Mouse (Mus musculus): ENCODE measurements at regions not wholly inside any gene's neighbourhood (a gene's known extent, or its start where the extent isn't known, plus 50 kb on each side); places are given as distances from the start of the nearest gene placed in this dataset.

- no peak for TF ChIP-seq POLR2A (IDR thresholded peaks at IDR 0.05; ENCODE audit: control insufficient read depth, low read depth, low read length)
- TF ChIP-seq CTCF (IDR thresholded peaks at IDR 0.05; ENCODE audit: control insufficient read depth, insufficient read depth, insufficient replicate concordance, low read depth, low read length): no peak
Measured at GRCm38 (mm10) chr3:15153710-15154109, 178.4 kb downstream of the Gm9733 start.

All from testis, adult 2 months (tissue).